Mouse (Mus musculus): ENCODE data around the gene Rexo5. TPM values are rescaled to one million over a fixed set of nuclear protein-coding genes. Genes with fewer than 3 reads are reported as not detected.

Rexo5 gene
- polyA plus RNA-seq, 1 experiment from 2014 or later = 27.3 TPM

DNA sequence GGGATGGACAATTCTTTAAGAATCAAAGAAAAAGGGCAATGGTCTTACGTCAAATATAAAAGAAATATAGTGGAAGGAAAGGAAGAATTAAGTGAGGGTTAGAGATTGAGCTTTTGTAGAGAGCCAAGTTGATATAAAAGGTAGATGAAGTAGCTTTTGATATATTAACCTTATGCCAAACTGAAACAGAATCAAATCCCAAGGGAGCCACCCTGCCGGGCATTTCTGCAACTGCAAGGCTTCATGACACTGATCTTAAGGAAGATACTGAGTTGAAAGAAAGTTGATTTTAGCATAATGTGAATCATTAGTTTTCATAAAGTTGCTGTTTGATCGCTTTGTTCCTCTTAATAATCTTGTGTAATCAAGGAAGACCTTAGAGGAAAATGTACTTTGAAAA is 4.8 kb upstream of the Rexo5 start:
- no peaks in the 10 kb centered on the region for H3K9me3 ChIP-seq

DNA sequence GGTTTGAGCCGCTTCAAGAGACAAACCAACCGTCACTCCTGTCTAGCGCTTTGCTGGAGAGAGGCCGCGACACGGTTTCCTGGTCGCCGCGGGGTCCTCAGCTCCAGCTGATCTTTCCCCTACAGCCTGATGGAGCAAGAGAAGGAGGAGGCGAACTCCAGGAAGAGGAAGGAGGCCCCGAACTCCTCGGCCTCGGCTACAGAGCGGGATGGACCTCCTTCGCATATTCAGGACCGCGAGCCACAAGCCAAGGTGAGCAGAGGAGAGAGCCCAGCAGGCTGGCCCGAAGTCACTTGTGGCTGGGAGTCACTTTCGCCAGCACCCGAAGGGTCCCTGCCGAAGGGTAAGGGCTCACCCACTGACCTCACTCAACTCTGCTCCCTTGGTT is 439 bp downstream of the Rexo5 start:
- Histone ChIP-seq H3K27me3 (ENCODE audit: insufficient read depth, poor library complexity, severe bottlenecking) (no peaks in the 10 kb centered on the region), H3K9me3 (no peaks in the 10 kb centered on the region), H3K4me1 (replicated peaks) (peaks cover 23% of the 10 kb centered on the region), H3K4me3 (peak overlapping the region; percentile 76), H3K27ac (peak overlapping the region; percentile 93), H3K36me3 (peaks cover 25% of the 10 kb centered on the region)
- DNase-seq (ENCODE audit: low spot score) = no peak
- WGBS = under 1% methylated on average over 21 of the region's 21 CpGs

More for the DNA sequence above, 4.8 kb upstream of the Rexo5 start:
- Histone ChIP-seq H3K4me1 (replicated peaks) (peaks cover 11% of the 10 kb centered on the region; the same call in 1 of the 2 replicates), H3K27me3 (ENCODE audit: insufficient read depth, poor library complexity, severe bottlenecking) (no peaks in the 10 kb centered on the region), H3K27ac (no peak overlapping the region), H3K4me3 (no peak overlapping the region), H3K36me3 (peaks cover 76% of the 10 kb centered on the region)
- WGBS = 95% methylated on average over 3 of the region's 3 CpGs
- DNase-seq (ENCODE audit: low spot score) = no peak

DNA sequence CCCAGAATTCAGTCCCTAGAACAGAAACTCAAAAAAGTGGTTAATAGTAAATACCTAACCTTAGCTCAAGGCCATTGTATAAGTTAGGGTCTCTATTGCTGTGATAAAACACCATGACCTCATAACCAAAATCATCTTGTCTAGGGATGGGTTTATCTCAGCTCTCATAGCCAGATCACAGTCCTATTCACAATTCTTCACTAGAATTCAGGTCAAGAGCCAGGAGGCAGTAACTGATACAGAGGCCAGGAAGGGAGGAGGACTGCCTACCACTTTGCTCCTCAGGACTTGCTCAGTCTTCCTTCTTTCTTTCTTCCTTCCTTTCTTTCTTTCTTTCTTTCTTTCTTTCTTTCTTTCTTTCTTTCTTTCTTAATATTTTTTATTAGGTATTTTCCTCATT is 1.5 kb downstream of the Rexo5 start:
- Histone ChIP-seq H3K4me3 (peak overlapping the region; percentile 76), H3K4me1 (replicated peaks) (peaks cover 23% of the 10 kb centered on the region), H3K36me3 (peaks cover 25% of the 10 kb centered on the region), H3K27ac (no peak overlapping the region), H3K9me3 (no peaks in the 10 kb centered on the region), H3K27me3 (ENCODE audit: insufficient read depth, poor library complexity, severe bottlenecking) (no peaks in the 10 kb centered on the region)
- DNase-seq (ENCODE audit: low spot score) = no peak

DNA sequence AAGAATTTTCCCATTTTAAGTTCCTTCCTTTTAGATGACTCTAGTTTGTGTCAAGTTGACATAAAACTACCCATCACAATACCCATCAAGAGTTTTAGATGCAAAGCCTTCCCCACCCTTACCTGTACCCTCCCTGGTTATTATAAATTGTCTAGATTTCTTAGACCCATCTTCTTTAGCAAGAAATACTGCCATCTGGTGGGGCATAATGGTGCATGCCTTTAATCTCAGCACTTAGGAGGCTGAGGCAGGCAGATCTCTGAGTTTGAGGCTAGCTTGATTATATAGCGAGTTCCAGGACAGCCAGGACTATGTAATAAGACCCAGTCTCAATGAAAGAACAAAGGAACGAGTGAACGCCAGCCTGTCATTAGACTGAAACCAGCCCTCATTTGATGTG is 6.7 kb downstream of the Rexo5 start:
- no peaks in the 10 kb centered on the region for H3K4me1 ChIP-seq (replicated peaks)
- peaks cover 40% of the 10 kb centered on the region for H3K36me3 ChIP-seq
- H3K9me3 ChIP-seq = no peaks in the 10 kb centered on the region
- 93% methylated on average over 3 of the region's 3 CpGs for WGBS
- no peak for DNase-seq (ENCODE audit: low spot score)
- H3K4me3 ChIP-seq = no peak overlapping the region
- no peaks in the 10 kb centered on the region for H3K27me3 ChIP-seq (ENCODE audit: insufficient read depth, poor library complexity, severe bottlenecking)
- no peak overlapping the region for H3K27ac ChIP-seq

DNA sequence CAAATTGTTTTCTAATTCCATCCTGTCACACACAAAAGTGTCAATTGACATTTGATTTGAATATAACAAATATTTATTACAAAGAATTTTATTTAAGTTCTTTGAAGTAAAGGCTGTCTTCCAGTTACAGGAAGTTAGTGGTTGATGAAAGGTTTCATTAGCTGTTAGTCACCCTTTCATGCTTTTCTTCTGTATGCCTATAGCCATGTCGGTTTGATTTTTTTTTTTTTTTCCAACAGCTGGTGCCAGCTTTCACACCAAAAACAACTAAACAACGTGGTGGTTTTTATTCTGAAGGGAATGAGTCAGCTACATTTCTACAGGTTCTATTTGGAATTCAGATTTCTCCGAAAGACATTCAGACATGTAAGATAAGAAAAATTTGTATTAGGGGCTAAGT is 7.2 kb downstream of the Rexo5 start:
- H3K27ac ChIP-seq = no peak overlapping the region
- H3K36me3 ChIP-seq = peaks cover 43% of the 10 kb centered on the region
- H3K27me3 ChIP-seq (ENCODE audit: insufficient read depth, poor library complexity, severe bottlenecking) = no peaks in the 10 kb centered on the region
- H3K4me3 ChIP-seq = no peak overlapping the region
- WGBS = 90% methylated on average over 3 of the region's 3 CpGs
- H3K9me3 ChIP-seq = no peaks in the 10 kb centered on the region
- no peaks in the 10 kb centered on the region for H3K4me1 ChIP-seq (replicated peaks)
- no peak for DNase-seq (ENCODE audit: low spot score)

DNA sequence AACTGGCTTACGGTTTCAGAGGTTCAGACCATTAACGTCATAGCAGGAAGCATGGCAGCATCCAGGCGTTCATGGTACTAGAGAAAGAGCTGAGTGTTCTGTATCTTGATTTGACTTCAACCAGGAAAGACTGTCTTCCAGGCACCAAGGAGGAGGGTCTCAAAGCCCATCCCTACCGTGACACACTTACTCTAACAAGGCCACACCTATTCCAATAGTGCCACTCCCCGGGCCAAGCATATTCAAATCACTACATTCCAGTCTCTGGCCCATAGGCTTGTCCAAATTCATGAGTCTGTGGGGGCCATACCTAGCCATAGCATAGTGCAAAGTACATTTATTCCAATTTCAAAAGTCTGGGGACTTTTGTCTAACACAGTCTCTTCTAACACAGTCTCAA is 13.6 kb downstream of the Rexo5 start:
- 93% methylated on average over 5 of the region's 5 CpGs for WGBS
- H3K4me3 ChIP-seq = no peak overlapping the region
- H3K27ac ChIP-seq = no peak overlapping the region
- no peak for DNase-seq (ENCODE audit: low spot score)
- H3K36me3 ChIP-seq = peaks cover 75% of the 10 kb centered on the region
- no peaks in the 10 kb centered on the region for H3K9me3 ChIP-seq
- H3K4me1 ChIP-seq (replicated peaks) = no peaks in the 10 kb centered on the region
- no peaks in the 10 kb centered on the region for H3K27me3 ChIP-seq (ENCODE audit: insufficient read depth, poor library complexity, severe bottlenecking)

DNA sequence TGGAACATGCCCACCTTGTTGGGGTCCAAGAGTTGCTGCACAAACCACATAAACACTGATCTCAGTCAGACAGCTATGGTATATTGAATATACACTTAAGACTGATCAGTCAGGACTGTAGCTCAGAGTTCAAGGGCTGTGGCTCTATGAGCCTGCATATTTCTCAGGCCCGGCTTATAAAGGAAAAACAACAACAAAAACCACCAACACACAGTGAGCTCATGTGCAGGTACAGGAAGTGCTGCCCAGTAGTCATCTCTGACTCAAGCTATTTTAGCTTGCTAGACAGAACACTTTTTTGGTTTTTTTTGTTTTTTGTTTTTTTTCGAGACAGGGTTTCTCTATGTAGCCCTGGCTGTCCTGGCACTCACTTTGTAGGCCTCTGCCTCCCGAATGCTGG is 14.9 kb downstream of the Rexo5 start:
- 94% methylated on average over 3 of the region's 3 CpGs for WGBS
- Histone ChIP-seq H3K9me3 (no peaks in the 10 kb centered on the region), H3K4me3 (no peak overlapping the region), H3K36me3 (peaks cover 84% of the 10 kb centered on the region), H3K27me3 (ENCODE audit: insufficient read depth, poor library complexity, severe bottlenecking) (no peaks in the 10 kb centered on the region), H3K27ac (no peak overlapping the region), H3K4me1 (replicated peaks) (no peaks in the 10 kb centered on the region)
- no peak for DNase-seq (ENCODE audit: low spot score)

DNA sequence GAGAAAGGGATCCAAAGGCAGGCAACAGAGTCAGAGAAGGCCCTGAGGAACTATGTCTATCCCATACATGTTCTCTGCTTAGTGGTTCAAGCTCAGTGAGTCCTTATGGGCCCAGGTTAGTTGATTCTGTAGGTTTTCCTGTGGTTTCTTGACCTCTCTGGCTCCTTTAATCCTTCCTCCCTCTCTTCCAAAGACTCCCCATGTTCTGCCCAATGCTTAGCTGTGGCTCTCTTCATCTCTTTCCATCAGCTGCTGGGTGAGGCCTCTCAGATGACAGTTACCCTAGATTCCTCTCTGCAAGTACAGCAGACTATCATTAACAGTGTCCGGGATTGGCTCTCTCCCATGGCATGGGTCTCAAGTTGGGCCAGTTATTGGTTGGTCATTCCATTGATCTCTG is 41.6 kb downstream of the Rexo5 start:
- Histone ChIP-seq H3K4me1 (replicated peaks) (no peaks in the 10 kb centered on the region), H3K27me3 (ENCODE audit: insufficient read depth, poor library complexity, severe bottlenecking) (no peaks in the 10 kb centered on the region), H3K4me3 (no peak overlapping the region), H3K36me3 (peaks cover 47% of the 10 kb centered on the region), H3K27ac (no peak overlapping the region), H3K9me3 (no peaks in the 10 kb centered on the region)
- DNase-seq (ENCODE audit: low spot score) = no peak
- WGBS = 95% methylated on average over 1 of the region's 1 CpGs

DNA sequence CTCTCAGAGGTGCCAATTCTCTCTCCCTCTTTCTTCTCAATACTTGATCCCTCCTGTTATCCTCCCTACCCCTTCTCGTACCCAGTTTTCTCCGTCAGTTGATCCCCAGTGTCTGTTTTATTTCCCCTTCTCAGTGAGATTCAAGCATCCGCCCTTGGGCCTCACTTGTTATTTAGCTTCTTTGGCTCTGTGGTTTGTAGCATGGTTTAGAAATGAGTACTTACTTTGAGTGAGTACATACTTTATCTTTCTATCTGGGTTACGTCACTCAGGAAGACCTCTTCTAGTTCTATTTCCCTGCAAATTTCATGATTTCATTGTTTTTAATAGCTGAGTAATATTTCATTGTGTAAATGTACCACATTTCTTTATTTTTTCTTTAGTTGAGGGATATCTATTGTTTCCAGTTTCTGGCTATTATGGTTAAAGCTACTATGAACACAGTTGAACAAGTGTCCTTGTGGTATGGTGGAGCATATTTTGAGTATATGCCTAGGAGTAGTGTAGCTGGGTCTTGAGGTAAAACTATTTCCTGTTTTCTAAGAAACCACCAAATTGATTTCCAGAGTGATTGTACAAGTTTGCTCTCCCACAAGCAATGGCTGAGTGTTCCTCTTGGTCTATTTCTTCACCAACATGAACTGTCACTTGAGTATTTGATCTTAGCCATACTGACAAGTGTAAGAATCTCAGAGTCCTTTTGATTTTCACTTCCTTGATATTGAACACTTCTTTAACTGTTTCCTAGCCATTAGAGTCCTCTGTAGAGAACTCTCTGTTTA is 42.4 kb downstream of the Rexo5 start:
- Histone ChIP-seq H3K27me3 (ENCODE audit: insufficient read depth, poor library complexity, severe bottlenecking) (no peaks in the 10 kb centered on the region), H3K36me3 (peaks cover 48% of the 10 kb centered on the region), H3K4me1 (replicated peaks) (no peaks in the 10 kb centered on the region), H3K27ac (no peak overlapping the region), H3K9me3 (no peaks in the 10 kb centered on the region), H3K4me3 (no peak overlapping the region)
- DNase-seq (ENCODE audit: low spot score) = no peak
- 96% methylated on average over 4 of the region's 4 CpGs for WGBS

DNA sequence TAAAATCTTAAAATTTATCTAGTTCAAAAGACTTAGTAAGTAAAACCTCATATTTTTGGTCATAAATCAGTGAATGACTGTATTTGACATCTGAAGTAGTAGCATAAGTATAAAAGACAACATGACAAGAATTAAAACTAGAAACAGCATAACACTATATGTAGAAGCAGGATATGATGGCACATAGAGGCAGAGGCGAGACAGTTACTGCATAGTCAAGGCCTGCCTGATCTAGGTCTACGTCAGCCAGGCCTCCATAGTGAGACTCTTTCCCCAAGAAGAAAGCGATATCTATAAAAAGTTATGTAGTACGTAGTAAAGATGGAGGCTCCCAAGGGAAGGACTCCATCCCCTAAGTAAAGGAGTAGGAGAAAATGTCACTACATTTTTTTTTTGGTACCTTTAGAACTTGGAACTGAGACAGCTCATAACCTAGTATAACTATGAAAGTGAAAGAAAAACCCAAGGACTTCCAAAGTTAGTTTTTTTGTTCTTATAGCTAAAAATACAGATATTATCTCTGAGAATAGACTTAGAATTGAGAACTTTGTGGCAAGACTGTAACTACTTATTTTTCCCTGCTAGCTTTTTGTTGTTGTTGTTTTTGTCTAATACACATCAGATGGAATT is 48.1 kb downstream of the Rexo5 start:
- no peak for DNase-seq (ENCODE audit: low spot score)
- Histone ChIP-seq H3K36me3 (peaks cover 36% of the 10 kb centered on the region), H3K4me3 (no peak overlapping the region), H3K9me3 (no peaks in the 10 kb centered on the region), H3K4me1 (replicated peaks) (no peaks in the 10 kb centered on the region), H3K27ac (no peak overlapping the region), H3K27me3 (ENCODE audit: insufficient read depth, poor library complexity, severe bottlenecking) (no peaks in the 10 kb centered on the region)
- 97% methylated on average over 4 of the region's 4 CpGs for WGBS

DNA sequence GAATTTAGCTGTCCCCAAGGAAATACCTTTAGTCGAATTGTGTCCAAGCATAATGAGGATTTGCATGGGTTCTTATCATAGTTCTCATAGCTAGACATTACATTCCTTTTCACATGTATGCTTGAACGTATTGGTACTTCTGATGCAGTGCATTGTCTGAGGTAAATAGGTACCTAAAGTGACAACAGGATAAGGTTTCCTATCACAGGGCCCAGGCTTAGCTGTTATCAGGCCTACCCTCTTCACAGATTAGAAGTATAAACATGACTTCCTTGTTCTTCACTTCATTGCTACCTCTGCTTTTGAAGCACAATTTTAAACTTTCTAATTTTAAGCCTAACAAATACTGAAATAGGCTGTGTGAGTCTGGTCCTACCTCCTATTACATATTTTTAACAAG is 51.7 kb downstream of the Rexo5 start:
- DNase-seq (ENCODE audit: low spot score) = no peak
- Histone ChIP-seq H3K36me3 (peaks cover 39% of the 10 kb centered on the region), H3K9me3 (no peaks in the 10 kb centered on the region), H3K27me3 (ENCODE audit: insufficient read depth, poor library complexity, severe bottlenecking) (no peaks in the 10 kb centered on the region), H3K27ac (no peak overlapping the region), H3K4me3 (no peak overlapping the region), H3K4me1 (replicated peaks) (no peaks in the 10 kb centered on the region)
- 87% methylated on average over 2 of the region's 2 CpGs for WGBS

DNA sequence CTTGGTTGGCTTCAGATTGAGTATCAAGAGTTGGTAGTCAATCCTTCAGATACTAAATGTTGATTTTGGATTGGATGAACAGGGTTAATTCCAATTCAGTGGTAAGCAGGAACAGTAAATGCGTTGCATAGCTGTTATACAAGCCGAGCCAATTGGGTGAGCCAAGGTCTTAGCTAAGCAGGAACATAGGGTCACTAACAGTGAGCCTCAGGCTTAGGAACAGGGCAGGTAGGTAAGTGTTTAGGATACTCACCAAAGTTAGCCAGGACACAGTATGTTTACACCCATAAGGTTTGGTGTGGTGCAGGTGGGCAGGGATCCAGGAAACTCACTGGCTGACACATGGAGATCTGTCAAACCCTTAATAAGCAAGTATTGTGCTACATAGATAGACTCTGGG is 53.6 kb downstream of the Rexo5 start:
- no peak overlapping the region for H3K4me3 ChIP-seq
- peaks cover 41% of the 10 kb centered on the region for H3K36me3 ChIP-seq
- 91% methylated on average over 2 of the region's 2 CpGs for WGBS

DNA sequence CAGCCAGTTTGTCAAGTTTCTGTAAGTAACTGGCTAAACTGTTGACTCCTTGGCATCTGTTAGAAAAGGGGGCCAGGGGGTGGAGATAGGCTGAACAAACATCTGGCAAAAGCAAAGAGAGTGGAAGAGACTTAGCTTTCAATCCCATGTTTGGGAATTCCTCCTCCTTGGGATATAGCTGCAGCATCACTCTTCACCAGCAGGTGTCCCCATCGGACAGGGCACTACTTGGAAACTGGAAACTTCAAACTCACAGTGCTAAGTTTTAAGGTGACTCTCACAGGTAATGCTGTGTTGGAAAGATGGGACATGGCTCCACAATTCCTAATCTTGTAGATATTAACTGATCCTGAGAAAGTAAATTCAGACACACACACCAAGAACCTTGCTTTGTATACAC is 55.3 kb downstream of the Rexo5 start:
- Histone ChIP-seq H3K9me3 (no peaks in the 10 kb centered on the region), H3K4me3 (no peak overlapping the region), H3K36me3 (peaks cover 44% of the 10 kb centered on the region), H3K27ac (no peak overlapping the region), H3K27me3 (ENCODE audit: insufficient read depth, poor library complexity, severe bottlenecking) (no peaks in the 10 kb centered on the region), H3K4me1 (replicated peaks) (no peaks in the 10 kb centered on the region)
- DNase-seq (ENCODE audit: low spot score) = peak; percentile 59
- WGBS = 0% methylated on average over 1 of the region's 1 CpGs

More for the DNA sequence above, 53.6 kb downstream of the Rexo5 start:
- Histone ChIP-seq H3K9me3 (no peaks in the 10 kb centered on the region), H3K27me3 (ENCODE audit: insufficient read depth, poor library complexity, severe bottlenecking) (no peaks in the 10 kb centered on the region), H3K27ac (no peak overlapping the region), H3K4me1 (replicated peaks) (no peaks in the 10 kb centered on the region)
- no peak for DNase-seq (ENCODE audit: low spot score)

All from hindbrain, embryonic 10.5 days (tissue).